Mouse (Mus musculus): ENCODE data around the gene Mb.

- TF ChIP-seq E2F4 (IDR thresholded peaks at IDR 0.05; ENCODE audit: insufficient read depth) (no peak), POLR2AphosphoS2 (IDR thresholded peaks at IDR 0.05; ENCODE audit: insufficient read length, low read depth) (no peak), POLR2A (IDR thresholded peaks at IDR 0.05; ENCODE audit: insufficient read length, low read depth) (no peak), MYOD1 (IDR thresholded peaks at IDR 0.05; ENCODE audit: control insufficient read depth in 1 of 3, insufficient read length in 2 of 3, low read depth in 2 of 3) (peak in 1 of 3 experiments; percentile 52), MAX (IDR thresholded peaks at IDR 0.05; ENCODE audit: low read depth) (no peak), USF1 (IDR thresholded peaks at IDR 0.05; ENCODE audit: low read depth) (no peak), CEBPB (IDR thresholded peaks at IDR 0.05; ENCODE audit: insufficient read depth, poor library complexity, severe bottlenecking) (no peak), TCF12 (IDR thresholded peaks at IDR 0.05; ENCODE audit: insufficient read depth, poor library complexity, severe bottlenecking) (no peak), MYOG (IDR thresholded peaks at IDR 0.05; ENCODE audit: control insufficient read depth in 1 of 3, insufficient read depth in 1 of 3, insufficient read length in 2 of 3, low read depth in 2 of 3) (peak in 2 of 3 experiments; percentile 22 to 44), REST (IDR thresholded peaks at IDR 0.05; ENCODE audit: insufficient read depth, insufficient read length) (no peak), SRF (IDR thresholded peaks at IDR 0.05; ENCODE audit: control insufficient read depth, insufficient read length, low read depth) (no peak), TCF3 (IDR thresholded peaks at IDR 0.05; ENCODE audit: insufficient read length, low read depth) (no peak)
These were observed 2.6 kb upstream of the Mb start for GRCm38 (mm10) chr15:77053021-77053420.
